8 mouse cellular contexts compared by ENCODE assay signal in genomic region chr3:105892572-105893495, GRCm38 (mm10). TPM values are rescaled to one million over a fixed set of nuclear protein-coding genes. Genes with fewer than 3 reads are reported as not detected.
DNase-seq lines count a peak whose midpoint lies in the region; TF ChIP-seq lines count a peak whose summit lies in the region.

No protein-coding gene starts in this region.

- no peaks in the 10 kb centered on the region for H3K27me3 ChIP-seq in megakaryocyte, embryonic 14.5 days (replicated peaks)
- no peaks in the 10 kb centered on the region for H3K27me3 ChIP-seq in cerebellum, adult 2 months (ENCODE audit: control insufficient read depth, insufficient read depth, low read length)

- peak overlapping the region; percentile 90 for H3K4me3 ChIP-seq in megakaryocyte, embryonic 14.5 days (replicated peaks)
- no peak overlapping the region for H3K4me3 ChIP-seq in cerebellum, adult 2 months (replicated peaks; ENCODE audit: insufficient read depth, low read depth, low read length)

- intact Hi-C loops in heart, postnatal 14 days (cut with DNase I) = no loop called here

- peak; percentile 36 for DNase-seq in testis, postnatal 10 days (ENCODE audit: low spot score)
- DNase-seq in testis, postnatal 14 days (ENCODE audit: low spot score) = no peak
- peak; percentile 33 to 34 for DNase-seq in heart, postnatal 14 days
- DNase-seq in adipocyte (ENCODE audit: low spot score) = no peak
- DNase-seq in ovary, adult 18-20 months (ENCODE audit: low spot score) = no peak
- no peak for DNase-seq in embryo, embryonic 10 days (ENCODE audit: low spot score)
- no peak for DNase-seq in cerebellum, adult 2 months

- no peak for TF ChIP-seq POLR2A in cerebellum, adult 2 months (IDR thresholded peaks at IDR 0.05; ENCODE audit: borderline replicate concordance, insufficient read depth, low read length)

- no peak overlapping the region for H3K27ac ChIP-seq in cerebellum, adult 2 months (ENCODE audit: insufficient read depth, low read length)

- H3K4me1 ChIP-seq in megakaryocyte, embryonic 14.5 days = peaks cover 96% of the 10 kb centered on the region
- H3K4me1 ChIP-seq in cerebellum, adult 2 months (ENCODE audit: control insufficient read depth, insufficient read depth, low read length) = peaks cover 7% of the 10 kb centered on the region

- 94% methylated on average over 19 of the region's 19 CpGs for WGBS in cerebellum, adult 2 months

- H3K36me3 ChIP-seq in megakaryocyte, embryonic 14.5 days (replicated peaks; ENCODE audit: low read length) = peaks cover 16% of the 10 kb centered on the region

- H3K9me3 ChIP-seq in megakaryocyte, embryonic 14.5 days = no peaks in the 10 kb centered on the region

- TF ChIP-seq CTCF in cerebellum, adult 2 months (IDR thresholded peaks at IDR 0.05; ENCODE audit: borderline replicate concordance, insufficient read depth, low read depth, low read length) = no peak

RNA-seq across cellular contexts. Expression of gene Tmigd3, which starts 22.1 kb away (rescaled TPM):
- under 1 TPM in 1 of 2 experiments, not detected in 1; 0.24 TPM for total RNA-seq in heart, postnatal 14 days (2021)
- polyA plus RNA-seq in megakaryocyte, embryonic 14.5 days (2012; ENCODE audit: insufficient read depth, low replicate concordance) = not detected in 2 replicates
- 0.52 TPM in 1 of 2 replicates, not detected in the other for polyA plus RNA-seq in cerebellum, adult 2 months (2012; rRNA removed)

RNA-seq across cellular contexts. Expression of gene Adora3, which starts 22.2 kb away (rescaled TPM):
- under 1 TPM in 1 of 2 experiments, not detected in 1; 0.24 TPM for total RNA-seq in heart, postnatal 14 days (2021)
- 0.19 TPM in 1 of 2 replicates, not detected in the other for polyA plus RNA-seq in megakaryocyte, embryonic 14.5 days (2012; ENCODE audit: insufficient read depth, low replicate concordance)
- 0.43 and 0.52 TPM in 2 replicates for polyA plus RNA-seq in cerebellum, adult 2 months (2012; rRNA removed)

RNA-seq across cellular contexts. Expression of gene I830077J02Rik, which starts 39.6 kb away (rescaled TPM):
- under 1 TPM; 0.81 to 0.88 TPM for total RNA-seq in heart, postnatal 14 days (2021)
- 34.4 and 41.9 TPM in 2 replicates for polyA plus RNA-seq in megakaryocyte, embryonic 14.5 days (2012; ENCODE audit: insufficient read depth, low replicate concordance)
- polyA plus RNA-seq in cerebellum, adult 2 months (2012; rRNA removed) = 0.40 and 0.72 TPM in 2 replicates

Comparison
In these comparisons a context has a peak if more than half of its experiments do, and no peak if none do; other contexts are left out.
1. DNase-seq: peak in testis, postnatal 10 days (single experiment) and heart, postnatal 14 days (2 of 2); none in testis, postnatal 14 days (single experiment), adipocyte (single experiment), ovary, adult 18-20 months (single experiment), embryo, embryonic 10 days (single experiment) and cerebellum, adult 2 months (0 of 2).
2. RNA of gene I830077J02Rik, which starts 39.6 kb away (polyA plus RNA-seq): 34.4 to 41.9 TPM in megakaryocyte, embryonic 14.5 days; 0.40 to 0.72 TPM in cerebellum, adult 2 months; every median in the first group is over 10 times any median in the second.